Mouse (Mus musculus) CD4-positive, CD25-positive, alpha-beta regulatory T cell, adult 2 months (primary cell): ENCODE measurements around the gene Gm10130.
"Not testable (repeated sequence)": the region's sequence is repeated elsewhere in the genome, so short reads cannot be mapped to it uniquely, and the experiment has no call there.

Experiments
- DNase-seq: peaks from one replicate; pipeline ENCODE4 v3.0.0-alpha.2; 2012; ENCODE audit warnings: low read depth, low spot score

Gene Gm10130

GRCm38 (mm10) chr2:150323402-150323801 is at the start of gene Gm10130:
TSS of gene Gm10130 (plus strand) at chr2:150323702.
- no peak for DNase-seq

GRCm38 (mm10) chr2:150293669-150294068 is 29.8 kb upstream of the Gm10130 start:
- no peak for DNase-seq

- DNase-seq = no peak
Measured at GRCm38 (mm10) chr2:150299096-150299495, 24.4 kb upstream of the Gm10130 start.

- DNase-seq = peak; percentile 78
Measured at GRCm38 (mm10) chr2:150307183-150307773, 16.2 kb upstream of the Gm10130 start.

GRCm38 (mm10) chr2:150310952-150311884 is 12.3 kb upstream of the Gm10130 start:
- DNase-seq = peak; percentile 85

GRCm38 (mm10) chr2:150316140-150316539 is 7.4 kb upstream of the Gm10130 start:
- no peak for DNase-seq

- no peak for DNase-seq
Measured at GRCm38 (mm10) chr2:150318973-150319372, 4.5 kb upstream of the Gm10130 start.

- not testable (repeated sequence) for DNase-seq
Measured at GRCm38 (mm10) chr2:150357136-150357535, 33.6 kb downstream of the Gm10130 start.

- DNase-seq = peak; percentile 82
Measured at GRCm38 (mm10) chr2:150362113-150362877, 38.8 kb downstream of the Gm10130 start, which contains the start of gene 3300002I08Rik. TSS of gene 3300002I08Rik (minus strand) at chr2:150362765.

- DNase-seq = no peak
Measured at GRCm38 (mm10) chr2:150362878-150363229, 39.4 kb downstream of the Gm10130 start.

GRCm38 (mm10) chr2:150385553-150386106 is 62.1 kb downstream of the Gm10130 start:
- not testable (repeated sequence) for DNase-seq

- DNase-seq = no peak
Measured at GRCm38 (mm10) chr2:150390198-150390597, 66.7 kb downstream of the Gm10130 start.

- not testable (repeated sequence) for DNase-seq
Measured at GRCm38 (mm10) chr2:150412146-150412545, 88.6 kb downstream of the Gm10130 start.
